Mouse (Mus musculus): ENCODE measurements at regions not wholly inside any gene's neighbourhood (a gene's known extent, or its start where the extent isn't known, plus 50 kb on each side); places are given as distances from the start of the nearest gene placed in this dataset.
A peak's percentile ranks its signal among the peaks of the same experiment; 100 is the strongest.
"Not testable (repeated sequence)": the region's sequence is repeated elsewhere in the genome, so short reads cannot be mapped to it uniquely, and the experiment has no call there.

GRCm38 (mm10) chr14:81685691-81686090 is 1701.8 kb downstream of the Olfm4 start:
- 58% methylated on average over 5 of the region's 5 CpGs for WGBS
- Histone ChIP-seq H3K36me3 (ENCODE audit: control insufficient read depth, insufficient read depth, low read length) (no peaks in the 10 kb centered on the region), H3K27me3 (ENCODE audit: control insufficient read depth, insufficient read depth, low read length) (no peaks in the 10 kb centered on the region), H3K9me3 (ENCODE audit: control insufficient read depth, low read length) (no peaks in the 10 kb centered on the region), H3K9ac (ENCODE audit: low read length) (no peak overlapping the region), H3K4me3 (ENCODE audit: low read depth, low read length) (no peak overlapping the region), H3K4me2 (no peak overlapping the region), H3K27ac (ENCODE audit: low read depth, low read length) (no peak overlapping the region), H3K4me1 (ENCODE audit: control insufficient read depth, insufficient read depth, low read length) (no peaks in the 10 kb centered on the region)
- DNase-seq (ENCODE audit: low spot score, missing footprints) (no peak), ATAC-seq (ENCODE audit: low FRiP score) (peak; percentile 74)

DNA sequence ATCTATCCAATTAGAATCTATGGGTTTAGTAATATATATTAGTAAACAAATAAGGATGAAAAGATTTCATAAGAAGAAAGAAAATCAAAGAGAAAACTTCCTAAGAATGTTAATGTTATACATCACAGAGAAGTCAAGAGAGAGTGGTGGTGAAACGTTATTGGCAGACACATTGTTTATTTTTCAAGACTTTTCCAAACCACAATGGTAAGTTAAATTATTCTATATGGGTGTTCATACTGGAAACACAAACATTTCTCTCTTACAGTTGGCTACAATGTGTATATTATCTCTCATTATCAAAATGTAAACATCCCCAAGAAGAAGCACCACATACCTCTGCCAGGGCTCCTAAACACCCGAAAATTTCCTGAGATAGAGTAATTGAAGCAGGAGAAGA is 1708.4 kb downstream of the Olfm4 start:
- H3K9me3 ChIP-seq (ENCODE audit: control insufficient read depth, low read length); H3K9ac ChIP-seq (ENCODE audit: low read length); DNase-seq (ENCODE audit: low spot score, missing footprints); H3K4me1 ChIP-seq (ENCODE audit: control insufficient read depth, insufficient read depth, low read length); H3K27me3 ChIP-seq (ENCODE audit: control insufficient read depth, insufficient read depth, low read length); H3K27ac ChIP-seq (ENCODE audit: low read depth, low read length); H3K4me2 ChIP-seq; H3K4me3 ChIP-seq (ENCODE audit: low read depth, low read length); ATAC-seq (ENCODE audit: low FRiP score); H3K36me3 ChIP-seq (ENCODE audit: control insufficient read depth, insufficient read depth, low read length): not testable (repeated sequence)
- WGBS = no CpG with 5 or more reads among the region's 2 CpGs

DNA sequence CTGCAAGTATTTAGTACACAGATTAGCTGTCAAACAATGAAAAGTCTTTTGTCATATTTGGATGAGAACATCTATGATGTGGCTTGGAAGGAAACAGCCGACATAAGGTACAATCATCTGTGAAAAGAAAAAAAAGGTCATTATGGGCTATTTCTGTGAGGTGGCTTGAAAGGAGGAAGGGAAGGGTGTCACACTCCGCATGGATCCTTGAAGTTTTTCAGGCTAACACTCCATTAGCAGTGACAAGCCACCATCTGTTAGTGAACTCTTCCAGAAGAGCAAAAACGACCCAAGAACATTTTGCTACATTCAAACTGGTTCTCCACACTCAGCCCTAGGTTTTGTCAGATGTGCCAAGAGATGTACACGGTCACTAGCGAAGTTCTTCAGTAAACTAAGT is 1732.2 kb downstream of the Olfm4 start:
- ATAC-seq (ENCODE audit: low FRiP score) = no peak
- Histone ChIP-seq H3K4me1 (ENCODE audit: control insufficient read depth, insufficient read depth, low read length) (no peaks in the 10 kb centered on the region), H3K36me3 (ENCODE audit: control insufficient read depth, insufficient read depth, low read length) (no peaks in the 10 kb centered on the region), H3K4me2 (no peak overlapping the region), H3K9me3 (ENCODE audit: control insufficient read depth, low read length) (no peaks in the 10 kb centered on the region), H3K27me3 (ENCODE audit: control insufficient read depth, insufficient read depth, low read length) (no peaks in the 10 kb centered on the region), H3K9ac (ENCODE audit: low read length) (no peak overlapping the region), H3K4me3 (ENCODE audit: low read depth, low read length) (no peak overlapping the region), H3K27ac (ENCODE audit: low read depth, low read length) (no peak overlapping the region)
- 85% methylated on average over 5 of the region's 5 CpGs for WGBS
- no peak for DNase-seq (ENCODE audit: low spot score, missing footprints)

Measured in midbrain, embryonic 11.5 days (tissue).